Mouse (Mus musculus): ENCODE measurements around the gene Iqcf3. TPM values are rescaled to one million over a fixed set of nuclear protein-coding genes. Genes with fewer than 3 reads are reported as not detected.
A peak's percentile ranks its signal among the peaks of the same experiment; 100 is the strongest.

Iqcf3 gene
- total RNA-seq, 2 experiments from 2014 or later = not detected

- no peak for DNase-seq (ENCODE audit: low spot score in 2 of 2)
Measured at GRCm38 (mm10) chr9:106456325-106457162, 104.9 kb downstream of the Iqcf3 start.

DNA sequence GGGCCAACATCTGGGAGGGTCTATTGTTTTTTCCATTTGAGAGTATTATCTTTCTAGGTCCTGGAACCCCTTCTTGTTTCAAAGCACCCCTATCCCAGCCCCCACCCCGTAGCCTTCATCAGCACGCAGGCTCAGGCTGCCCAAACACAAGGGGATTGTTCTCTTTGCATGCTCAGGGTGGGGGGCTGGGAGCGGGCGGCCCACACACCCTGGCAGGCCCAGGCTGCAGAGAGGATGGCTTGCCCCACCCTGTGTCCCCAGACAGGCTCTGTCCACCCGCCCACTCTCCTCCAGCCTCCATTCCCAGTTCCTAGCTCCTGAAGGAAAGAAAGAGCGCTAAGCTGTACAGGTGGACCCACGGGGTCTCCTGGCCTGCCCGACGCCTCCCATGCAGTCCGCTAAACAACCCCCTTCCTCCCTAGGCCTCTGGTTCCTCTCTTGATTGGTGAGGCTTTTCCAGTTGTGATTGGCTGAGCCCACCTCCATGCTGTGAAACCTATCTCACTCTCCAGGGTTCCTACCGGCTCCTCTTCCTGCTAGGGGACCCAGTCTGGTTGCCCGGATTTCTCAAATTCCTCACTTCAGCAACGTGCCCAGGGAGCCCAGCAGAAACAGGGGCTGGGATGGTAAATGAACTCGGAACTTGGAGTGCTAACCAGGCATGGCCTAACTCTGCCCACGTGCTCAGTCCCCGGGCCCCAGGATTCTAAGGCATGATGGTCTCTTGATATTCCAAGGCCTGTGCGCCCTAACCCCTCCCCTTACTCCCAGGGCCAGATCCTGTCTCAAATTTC is 106.3 kb downstream of the Iqcf3 start:
- DNase-seq (ENCODE audit: low spot score in 2 of 2) = peak in 1 of 2 experiments; percentile 54

GRCm38 (mm10) chr9:106454071-106454761 is 107.2 kb downstream of the Iqcf3 start:
- DNase-seq (ENCODE audit: low spot score in 2 of 2) = no peak

- DNase-seq (ENCODE audit: low spot score in 2 of 2) = peak in 1 of 2 experiments; percentile 66
Measured at GRCm38 (mm10) chr9:106453271-106454070, 108.0 kb downstream of the Iqcf3 start, which contains the start of gene Pcbp4. Gene Pcbp4, plus strand, starts transcription at chr9:106453291.

Other genes with a start within 250 kb of the Iqcf3 start
- 10 to 100 TPM; 93.0 to 94.6 TPM for gene Dusp7, start 193.0 kb downstream of the Iqcf3 start, total RNA-seq (2021)
- gene Rpl29, start 132.2 kb downstream of the Iqcf3 start, total RNA-seq (2021) = 100 to 1,000 TPM; 274 to 289 TPM
- gene Acy1, start 123.3 kb downstream of the Iqcf3 start, total RNA-seq (2021) = 10 to 100 TPM; 14.3 to 16.8 TPM
- 10 to 100 TPM; 11.6 to 12.2 TPM for gene Abhd14b, start 114.2 kb downstream of the Iqcf3 start, total RNA-seq (2021)
- gene Abhd14a, start 114.0 kb downstream of the Iqcf3 start, total RNA-seq (2021) = 10 to 100 TPM; 32.1 to 34.9 TPM
- 100 to 1,000 TPM; 186 to 198 TPM for gene Pcbp4, start 108.3 kb downstream of the Iqcf3 start, total RNA-seq (2021)
- gene Gpr62, start 95.7 kb downstream of the Iqcf3 start, total RNA-seq (2021) = 10 to 100 TPM; 12.4 to 12.7 TPM
- gene Rrp9, start 85.7 kb downstream of the Iqcf3 start, total RNA-seq (2021) = 10 to 100 TPM; 28.5 to 29.2 TPM
- 1 to 10 TPM; 3.8 to 5.0 TPM for gene Parp3, start 84.7 kb downstream of the Iqcf3 start, total RNA-seq (2021)
- not detected for gene Iqcf1, start 61.7 kb downstream of the Iqcf3 start, total RNA-seq (2021)
- not detected for gene Iqcf5, start 47.1 kb downstream of the Iqcf3 start, total RNA-seq (2021)
- not detected for gene Iqcf4, start 9.4 kb upstream of the Iqcf3 start, total RNA-seq (2021)
- gene Iqcf6, start 65.0 kb upstream of the Iqcf3 start, total RNA-seq (2021) = not detected
- gene Grm2, start 94.5 kb upstream of the Iqcf3 start, total RNA-seq (2021) = 10 to 100 TPM; 66.1 to 71.2 TPM
- 10 to 100 TPM; 91.9 to 97.1 TPM for gene Tex264, start 124.3 kb upstream of the Iqcf3 start, total RNA-seq (2021)
- gene Rad54l2, start 227.6 kb upstream of the Iqcf3 start, total RNA-seq (2021) = 10 to 100 TPM; 15.4 to 16.6 TPM

Measured in layer of hippocampus, adult 18-20 months (tissue).